Mouse (Mus musculus) liver, adult 2 months (tissue): Measurements from ENCODE around the gene Tbc1d10c. TPM values are rescaled to one million over a fixed set of nuclear protein-coding genes. Genes with fewer than 3 reads are reported as not detected.

Source experiments
- DNase-seq: peaks from one replicate; pipeline ENCODE4 v3.0.0-alpha.2; 2011; ENCODE audit warnings: low read depth, low spot score; ENCODE audit errors: extremely low read depth
- H3K27ac ChIP-seq: fragments of 200-500 bp; replicated peaks from 2 replicates; pipeline ENCODE4 v1.5.1; 2012; ENCODE audit warnings: low read depth, mild to moderate bottlenecking, control low read depth, inconsistent platforms, low read length; ENCODE audit not compliant: insufficient read depth
- H3K27me3 ChIP-seq: fragments of 200-500 bp; 2 replicates; pipeline ENCODE4 v1.6.1; 2012; ENCODE audit warnings: mild to moderate bottlenecking, moderate library complexity, low read length, inconsistent platforms; ENCODE audit not compliant: control insufficient read depth, insufficient read depth
- H3K36me3 ChIP-seq: fragments of 200-500 bp; 2 replicates; pipeline ENCODE4 v1.6.1; 2012; ENCODE audit warnings: low read length, inconsistent platforms; ENCODE audit not compliant: control insufficient read depth, insufficient read depth
- H3K4me1 ChIP-seq: fragments of 200-500 bp; 2 replicates; pipeline ENCODE4 v1.6.1; 2011; ENCODE audit warnings: low read length; ENCODE audit not compliant: control insufficient read depth, insufficient read depth
- H3K4me3 ChIP-seq: fragments of 200-500 bp; 2 replicates; pipeline ENCODE4 v1.5.1; 2011; ENCODE audit warnings: low read depth, mild to moderate bottlenecking, control low read depth, low read length, moderate library complexity; ENCODE audit not compliant: insufficient read depth
- H3K79me2 ChIP-seq: fragments of 200-500 bp; 2 replicates; pipeline ENCODE4 v1.6.1; 2012; ENCODE audit warnings: inconsistent platforms, mild to moderate bottlenecking, low read length, moderate library complexity; ENCODE audit not compliant: control insufficient read depth, insufficient read depth
- H3K9ac ChIP-seq: fragments of 200-500 bp; 2 replicates; pipeline ENCODE4 v1.6.1; 2012; ENCODE audit warnings: low read depth, mild to moderate bottlenecking, control low read depth, inconsistent platforms, low read length
- CTCF ChIP-seq: fragments of 200-500 bp; IDR thresholded peaks from 2 replicates; pipeline ENCODE4 v1.5.1; 2011; ENCODE audit warnings: low read depth, low read length, control low read depth
- POLR2A ChIP-seq: fragments of 200-500 bp; IDR thresholded peaks from 2 replicates; pipeline ENCODE4 v1.6.1; 2011; ENCODE audit warnings: low read length, control low read depth; ENCODE audit not compliant: insufficient read depth; ENCODE audit errors: extremely low read depth
- WGBS: fragments of 180-500 bp; shearing (Covaris S2); methylation state at CpG from one replicate; pipeline ENCODE4 v1.1.7; 2018; 5-methylcytosine and 5-hydroxymethylcytosine counted together
- polyA plus RNA-seq: library from polyadenylated mRNA; depleted of rRNA; stranded (reverse); fragments of >200 nt; gene quantifications from 2 replicates; pipeline ENCODE4 v1.2.3, GENCODE M21; 2012
- total RNA-seq: library from RNA; depleted of rRNA; stranded (reverse); fragments of >200 nt; gene quantifications from 2 replicates; pipeline ENCODE4 v1.2.3, GENCODE M21; 2014

Tbc1d10c gene
- total and polyA plus RNA-seq, 2 experiments: 0.46 to 2.2 TPM

DNA sequence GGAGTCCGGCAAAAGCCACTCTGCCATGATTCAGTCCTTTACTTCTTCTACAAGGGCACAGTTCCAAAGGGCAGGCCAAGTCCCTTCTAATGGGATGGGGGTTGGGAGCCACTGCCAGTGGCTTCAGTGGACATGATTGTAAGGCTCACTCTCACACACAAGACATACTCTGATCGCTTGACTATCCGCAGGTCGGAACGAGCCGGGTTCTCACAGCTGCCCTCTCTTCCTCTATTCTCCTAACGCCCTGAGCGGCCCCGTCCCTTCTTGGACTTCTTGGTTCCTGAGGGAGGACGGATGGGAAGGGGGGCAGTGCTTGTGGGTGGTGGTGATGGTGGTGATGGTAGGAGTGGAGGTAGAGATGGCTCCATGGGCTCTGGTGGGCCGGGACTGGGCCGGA, 34.3 kb downstream of the Tbc1d10c start:
- WGBS: 89% methylated on average over 12 of the region's 12 CpGs
- Histone ChIP-seq H3K9ac (no peak overlapping the region), H3K27me3 (no peaks in the 10 kb centered on the region), H3K79me2 (no peaks in the 10 kb centered on the region), H3K27ac (no peak overlapping the region), H3K4me1 (no peaks in the 10 kb centered on the region), H3K4me3 (no peak overlapping the region), H3K36me3 (peaks cover 13% of the 10 kb centered on the region; the same call in 1 of the 2 replicates)
- no peak for DNase-seq
- TF ChIP-seq POLR2A: no peak
- TF ChIP-seq CTCF: no peak

DNA sequence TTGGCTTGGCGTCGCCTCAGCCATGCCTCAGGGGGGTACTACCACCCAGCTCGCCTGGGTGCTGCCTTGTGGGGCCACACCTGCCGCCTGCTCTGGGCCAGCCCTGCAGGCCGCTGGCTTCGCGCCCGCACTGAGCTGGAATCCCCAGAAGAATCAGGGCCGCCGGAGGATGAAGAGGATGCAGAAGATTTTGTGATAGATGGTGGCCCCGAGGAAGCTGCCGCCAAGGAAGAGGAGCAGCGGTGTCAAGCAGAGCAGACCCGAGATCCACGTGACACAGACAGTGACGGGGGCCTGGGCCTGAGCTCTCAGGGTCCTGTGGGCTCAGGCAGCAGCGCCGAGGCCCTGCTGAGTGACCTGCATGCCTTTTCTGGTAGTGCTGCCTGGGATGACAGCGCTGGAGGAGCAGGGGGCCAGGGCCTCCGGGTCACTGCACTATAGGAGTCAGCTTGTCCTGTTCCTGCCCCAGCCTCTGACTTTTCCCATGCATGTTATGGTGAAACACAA, 35.0 kb downstream of the Tbc1d10c start:
- H3K27ac ChIP-seq: no peak overlapping the region
- no peaks in the 10 kb centered on the region for H3K27me3 ChIP-seq
- peaks cover 9% of the 10 kb centered on the region; the same call in 1 of the 2 replicates for H3K36me3 ChIP-seq
- no peak overlapping the region for H3K4me3 ChIP-seq
- H3K4me1 ChIP-seq: no peaks in the 10 kb centered on the region
- no peak overlapping the region for H3K9ac ChIP-seq
- 78% methylated on average over 20 of the region's 20 CpGs for WGBS
- TF ChIP-seq CTCF: no peak
- no peak for TF ChIP-seq POLR2A
- DNase-seq: no peak
- H3K79me2 ChIP-seq: no peaks in the 10 kb centered on the region

DNA sequence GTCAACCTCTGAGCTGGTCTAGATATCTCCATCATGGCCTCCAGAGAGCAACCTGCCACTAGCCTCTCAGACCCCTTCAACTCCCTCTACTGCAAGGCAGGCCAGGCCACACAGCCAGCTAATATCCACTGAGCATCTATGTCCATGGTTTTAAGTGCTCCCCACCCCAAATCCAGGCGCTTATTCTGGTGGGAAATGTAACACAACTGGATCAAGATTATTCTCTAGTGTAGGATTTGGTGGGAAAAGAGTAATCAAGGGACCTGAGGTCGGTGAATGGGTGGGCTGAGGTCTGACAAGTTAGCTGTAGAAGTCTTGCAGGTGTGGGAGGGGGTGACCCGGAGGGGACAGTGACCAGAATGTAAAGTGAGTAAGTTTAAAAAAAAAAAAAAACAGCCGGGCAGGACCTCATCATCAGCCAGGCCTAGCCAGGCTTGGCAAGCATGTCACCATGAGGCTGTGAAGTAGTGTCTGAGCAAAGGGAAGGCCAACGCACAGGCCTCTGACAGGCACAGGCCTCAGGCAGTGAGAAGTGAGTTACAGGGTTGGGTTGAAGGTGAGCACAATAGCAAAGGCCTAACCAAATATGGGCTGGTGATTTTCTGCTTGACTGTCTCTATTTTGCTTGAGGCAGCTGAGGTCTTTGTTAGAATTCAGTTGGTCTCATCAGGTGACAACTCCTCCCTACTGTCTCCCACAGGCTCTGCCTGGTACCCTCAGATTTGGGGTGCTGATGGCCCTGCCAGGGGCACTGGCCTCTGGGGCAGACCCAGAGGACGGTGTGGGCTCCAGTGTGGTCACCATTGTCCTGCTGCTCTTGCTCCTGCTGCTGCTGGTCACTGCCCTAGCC, 35.6 kb downstream of the Tbc1d10c start:
- DNase-seq: no peak
- Histone ChIP-seq H3K79me2 (no peaks in the 10 kb centered on the region), H3K9ac (no peak overlapping the region), H3K36me3 (peaks cover 7% of the 10 kb centered on the region; the same call in 1 of the 2 replicates), H3K27me3 (no peaks in the 10 kb centered on the region), H3K27ac (no peak overlapping the region), H3K4me1 (peaks cover under 1% of the 10 kb centered on the region; the same call in 1 of the 2 replicates), H3K4me3 (no peak overlapping the region)
- WGBS: 74% methylated on average over 6 of the region's 6 CpGs
- TF ChIP-seq POLR2A: no peak
- no peak for TF ChIP-seq CTCF

DNA sequence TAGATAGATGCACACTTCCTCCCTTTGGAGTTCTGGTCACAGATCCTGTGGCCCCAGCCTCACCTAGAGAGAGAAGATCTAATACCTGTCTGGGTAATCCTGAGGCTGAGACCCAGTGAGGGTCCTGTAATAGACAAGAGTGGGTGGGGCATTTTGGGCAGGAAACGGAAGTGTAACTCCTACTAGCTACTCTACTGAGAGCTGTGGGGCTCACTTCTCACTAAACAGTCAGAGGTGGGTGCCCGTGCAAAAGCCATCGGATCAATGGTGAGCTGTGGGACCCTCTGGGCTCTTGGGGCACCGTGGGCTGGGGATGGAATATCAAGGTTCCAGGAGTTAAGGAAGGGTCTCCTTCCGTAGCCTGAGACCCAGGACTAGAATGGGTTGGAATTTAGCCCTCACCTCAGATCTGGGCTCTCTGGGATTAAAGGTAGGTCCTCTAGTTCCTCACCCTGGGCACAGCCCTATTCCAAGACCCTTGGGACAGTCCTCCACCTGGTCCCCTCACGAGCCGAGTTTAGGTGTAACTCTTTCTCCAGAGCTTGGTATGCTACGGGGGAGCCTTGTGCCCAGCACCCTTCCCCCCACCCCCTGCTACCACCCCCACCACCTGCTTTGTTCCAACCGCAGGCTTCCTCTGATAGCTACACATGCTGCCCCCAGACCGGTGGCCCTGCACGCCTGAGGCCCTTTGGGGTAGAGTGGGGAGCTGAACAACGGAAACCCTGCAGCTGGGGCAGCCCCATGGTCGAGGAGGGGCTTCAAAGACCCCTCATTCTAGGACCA, 36.5 kb downstream of the Tbc1d10c start:
- Histone ChIP-seq H3K9ac (0 out of 2 replicates have a peak overlapping the region, but pooled peaks have one; percentile 7), H3K4me3 (no peak overlapping the region; the same call in 1 of the 2 replicates), H3K27me3 (no peaks in the 10 kb centered on the region), H3K36me3 (peaks cover 7% of the 10 kb centered on the region; the same call in 1 of the 2 replicates), H3K79me2 (peaks cover 5% of the 10 kb centered on the region; the same call in 1 of the 2 replicates), H3K27ac (no peak overlapping the region), H3K4me1 (peaks cover 8% of the 10 kb centered on the region)
- WGBS: 78% methylated on average over 13 of the region's 13 CpGs
- TF ChIP-seq CTCF (no peak), POLR2A (no peak)
- DNase-seq: no peak

DNA sequence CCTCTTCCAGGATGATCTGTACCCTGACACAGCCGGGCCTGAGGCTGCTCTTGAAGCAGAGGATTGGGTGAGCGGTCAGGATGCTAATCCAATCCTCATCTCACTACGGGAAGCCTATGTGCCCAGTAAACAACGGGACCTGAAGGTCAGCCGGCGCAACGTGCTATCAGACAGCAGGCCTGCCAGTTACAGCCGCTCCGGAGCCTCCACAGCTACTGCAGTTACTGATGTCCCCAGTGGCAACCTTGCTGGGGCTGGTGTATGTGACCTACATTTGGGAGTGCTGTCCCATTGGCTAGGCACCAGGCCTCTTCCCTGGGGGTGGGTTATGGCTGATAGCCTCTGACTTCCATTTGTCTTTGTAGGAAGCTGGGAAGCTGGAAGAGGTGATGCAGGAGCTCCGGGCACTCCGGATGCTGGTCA, 37.8 kb downstream of the Tbc1d10c start, which contains the start of gene Ptprcap:
Gene Ptprcap (plus strand): TSS at position 373 of the 423 bp plus-strand sequence.
- 67% methylated on average over 11 of the region's 11 CpGs for WGBS
- no peak for TF ChIP-seq CTCF
- H3K36me3 ChIP-seq: peaks cover 4% of the 10 kb centered on the region; the same call in 1 of the 2 replicates
- H3K27ac ChIP-seq: no peak within 1 kb of the TSS
- no peak for DNase-seq
- peaks cover 15% of the 10 kb centered on the region; the same call in 1 of the 2 replicates for H3K79me2 ChIP-seq
- H3K4me1 ChIP-seq: peaks cover 14% of the 10 kb centered on the region
- H3K27me3 ChIP-seq: no peaks in the 10 kb centered on the region
- no peak within 1 kb of the TSS for H3K9ac ChIP-seq
- no peak within 1 kb of the TSS for H3K4me3 ChIP-seq
